Mouse (Mus musculus) CH12.LX (cell line): ENCODE data around the gene Tbx21. TPM values are rescaled to one million over a fixed set of nuclear protein-coding genes. Genes with fewer than 3 reads are reported as not detected.

Source experiments
- DNase-seq: peaks from one replicate; pipeline ENCODE4 v3.0.0-alpha.2; 2013; ENCODE audit errors: extremely low read depth
- H3K27ac ChIP-seq: 2 replicates; pipeline ENCODE4 v1.5.1; 2012; ENCODE audit warnings: low read depth, mild to moderate bottlenecking, control low read depth, moderate library complexity; ENCODE audit not compliant: insufficient read depth
- H3K27me3 ChIP-seq: replicated peaks from 2 replicates; pipeline ENCODE3; 2012; ENCODE audit warnings: inconsistent platforms
- H3K36me3 ChIP-seq, 2 experiments: replicated peaks in 1 of 2; 2 replicates each; pipeline versions ENCODE3 to v1.6.1; 2012; ENCODE audit warnings: inconsistent platforms in 1 of 2, low read length in 1 of 2, mild to moderate bottlenecking in 1 of 2, mixed read lengths in 1 of 2, moderate library complexity in 1 of 2; ENCODE audit not compliant: control insufficient read depth in 1 of 2, insufficient read depth in 1 of 2
- H3K4me1 ChIP-seq, 2 experiments: 2 replicates each; pipeline ENCODE4 v1.6.1; 2012; ENCODE audit warnings: inconsistent platforms in 1 of 2, moderate library complexity in 1 of 2; ENCODE audit not compliant: insufficient read depth in 2 of 2, control insufficient read depth in 1 of 2
- H3K4me2 ChIP-seq: 2 replicates; pipeline ENCODE4 v1.6.1; 2012; ENCODE audit warnings: low read depth, mild to moderate bottlenecking, control low read depth; ENCODE audit not compliant: poor library complexity, insufficient read depth, severe bottlenecking
- H3K4me3 ChIP-seq, 3 experiments: fragments of 150-350 bp in 1 of 3; sonication (generic) in 1 of 3; replicated peaks in 1 of 3; 2 replicates each; pipeline versions ENCODE3 to v1.5.1; 2011 to 2012; ENCODE audit warnings: low read depth in 2 of 3, low read length in 2 of 3, mild to moderate bottlenecking in 2 of 3, moderate library complexity in 2 of 3, control low read depth in 1 of 3, improper control_type of control experiment in 1 of 3, inconsistent platforms in 1 of 3, mixed read lengths in 1 of 3; ENCODE audit not compliant: poor library complexity in 1 of 3
- H3K79me2 ChIP-seq: replicated peaks from 2 replicates; pipeline ENCODE4 v1.6.1; 2012; ENCODE audit warnings: mild to moderate bottlenecking, moderate library complexity; ENCODE audit not compliant: control insufficient read depth, poor library complexity, insufficient read depth, severe bottlenecking; ENCODE audit errors: extremely low read depth
- H3K9ac ChIP-seq: 2 replicates; pipeline ENCODE4 v1.6.1; 2012; ENCODE audit warnings: low read depth, mild to moderate bottlenecking, control low read depth, moderate library complexity; ENCODE audit not compliant: insufficient read depth
- H3K9me3 ChIP-seq: replicated peaks from 2 replicates; pipeline ENCODE3; 2012; ENCODE audit warnings: low read length, inconsistent platforms, mixed read lengths
- BHLHE40 ChIP-seq: IDR thresholded peaks from 2 replicates; pipeline ENCODE4 v1.6.1; 2011; ENCODE audit warnings: mild to moderate bottlenecking, low read depth, low read length, improper control_type of control experiment
- CHD1 ChIP-seq: IDR thresholded peaks from 2 replicates; pipeline ENCODE4 v1.6.1; 2012; ENCODE audit warnings: low read depth, low read length, improper control_type of control experiment, inconsistent platforms
- CTCF ChIP-seq, 2 experiments: IDR thresholded peaks in 1 of 2; conservative IDR thresholded peaks in 1 of 2; 2 replicates each; pipeline ENCODE4 v1.5.1; 2011 to 2012; ENCODE audit warnings: low read depth in 2 of 2, low read length in 2 of 2, improper control_type of control experiment in 1 of 2, inconsistent platforms in 1 of 2, mild to moderate bottlenecking in 1 of 2, moderate library complexity in 1 of 2
- E2F4 ChIP-seq: IDR thresholded peaks from 2 replicates; pipeline ENCODE4 v1.6.1; 2011; ENCODE audit warnings: low read depth, low read length, improper control_type of control experiment; ENCODE audit not compliant: insufficient replicate concordance
- ETS1 ChIP-seq: conservative IDR thresholded peaks from 2 replicates; pipeline ENCODE4 v1.6.1; 2012; ENCODE audit warnings: low read depth, mild to moderate bottlenecking, inconsistent platforms, low read length, improper control_type of control experiment, moderate library complexity
- HCFC1 ChIP-seq: IDR thresholded peaks from 2 replicates; pipeline ENCODE4 v1.6.1; 2012; ENCODE audit warnings: low read depth, mild to moderate bottlenecking, inconsistent platforms, low read length, improper control_type of control experiment
- JUN ChIP-seq: IDR thresholded peaks from 2 replicates; pipeline ENCODE4 v1.6.1; 2011; ENCODE audit warnings: low read depth, mild to moderate bottlenecking, low read length, improper control_type of control experiment, moderate library complexity; ENCODE audit not compliant: insufficient read depth
- KAT2A ChIP-seq: IDR thresholded peaks from 2 replicates; pipeline ENCODE4 v1.6.1; 2012; ENCODE audit warnings: low read length, improper control_type of control experiment, inconsistent platforms; ENCODE audit not compliant: insufficient replicate concordance
- MAX ChIP-seq: IDR thresholded peaks from 2 replicates; pipeline ENCODE4 v1.6.1; 2011; ENCODE audit warnings: low read length, improper control_type of control experiment
- MAZ ChIP-seq: IDR thresholded peaks from 2 replicates; pipeline ENCODE4 v1.6.1; 2012; ENCODE audit warnings: low read depth, mild to moderate bottlenecking, inconsistent platforms, low read length, improper control_type of control experiment, moderate library complexity
- MXI1 ChIP-seq: IDR thresholded peaks from 2 replicates; pipeline ENCODE4 v1.6.1; 2011; ENCODE audit warnings: mild to moderate bottlenecking, low read depth, low read length, improper control_type of control experiment
- MYC ChIP-seq: IDR thresholded peaks from 2 replicates; pipeline ENCODE4 v1.6.1; 2011; ENCODE audit warnings: low read depth, mild to moderate bottlenecking, improper control_type of control experiment, low read length
- NELFE ChIP-seq: IDR thresholded peaks from 2 replicates; pipeline ENCODE4 v1.6.1; 2011; ENCODE audit warnings: low read depth, low read length, improper control_type of control experiment
- NRF1 ChIP-seq: IDR thresholded peaks from 2 replicates; pipeline ENCODE4 v1.6.1; 2014; ENCODE audit warnings: low read depth, mild to moderate bottlenecking, inconsistent platforms, low read length, improper control_type of control experiment, moderate library complexity
- PAX5 ChIP-seq: IDR thresholded peaks from 2 replicates; pipeline ENCODE4 v1.6.1; 2012; ENCODE audit warnings: low read length, inconsistent platforms, mixed read lengths
- POLR2A ChIP-seq: IDR thresholded peaks from 2 replicates; pipeline ENCODE4 v1.6.1; 2011; ENCODE audit warnings: low read depth, mild to moderate bottlenecking, improper control_type of control experiment, low read length
- POLR2AphosphoS2 ChIP-seq: IDR thresholded peaks from 2 replicates; pipeline ENCODE4 v1.6.1; 2011; ENCODE audit warnings: low read depth, low read length, improper control_type of control experiment
- SIN3A ChIP-seq: IDR thresholded peaks from 2 replicates; pipeline ENCODE4 v1.6.1; 2012; ENCODE audit warnings: low read length, improper control_type of control experiment, inconsistent platforms
- TBP ChIP-seq: conservative IDR thresholded peaks from 2 replicates; pipeline ENCODE4 v1.6.1; 2011; ENCODE audit warnings: low read depth, low read length, improper control_type of control experiment
- TCF12 ChIP-seq: IDR thresholded peaks from 2 replicates; pipeline ENCODE4 v1.6.1; 2014; ENCODE audit warnings: low read depth, mild to moderate bottlenecking, inconsistent platforms, low read length, improper control_type of control experiment
- USF1 ChIP-seq: IDR thresholded peaks from 2 replicates; pipeline ENCODE4 v1.6.1; 2014; ENCODE audit warnings: low read depth, mild to moderate bottlenecking, inconsistent platforms, low read length, improper control_type of control experiment
- ZC3H11A ChIP-seq: IDR thresholded peaks from 2 replicates; pipeline ENCODE4 v1.6.1; 2012; ENCODE audit warnings: low read depth, mild to moderate bottlenecking, inconsistent platforms, low read length, improper control_type of control experiment
- ZKSCAN1 ChIP-seq: IDR thresholded peaks from 2 replicates; pipeline ENCODE4 v1.6.1; 2012; ENCODE audit warnings: low read depth, inconsistent platforms, low read length, improper control_type of control experiment, borderline replicate concordance
- ZNF384 ChIP-seq: IDR thresholded peaks from 2 replicates; pipeline ENCODE4 v1.6.1; 2012; ENCODE audit warnings: low read depth, low read length, improper control_type of control experiment, inconsistent platforms
- dilution Hi-C: fragments of 300-500 bp; cut with MboI; formaldehyde crosslinking; loops from 2 replicates; pipeline ENCODE4 v1.14.3; 2020; ENCODE audit warnings: low sequenced_read_pairs; ENCODE audit not compliant: extremely low pct_unique_long_range_greater_than_20kb, extremely low pct_ligation_motif_present
- in situ Hi-C: fragments of 300-500 bp; cut with MboI; formaldehyde crosslinking; loops from 3 replicates; pipeline ENCODE4 v1.14.3; 2019; ENCODE audit warnings: low sequenced_read_pairs, low pct_ligation_motif_present, low pct_unique_long_range_greater_than_20kb, mixed read lengths
- polyA plus RNA-seq: library from polyadenylated mRNA; unstranded; fragments of >175 nt; gene quantifications from 2 replicates; pipeline ENCODE4 v1.2.1, GENCODE M21; 2012; ENCODE audit warnings: low read depth; ENCODE audit not compliant: insufficient read length
- total RNA-seq, 2 experiments: library from RNA; depleted of rRNA; stranded (reverse); fragments of 300-350 nt in 1 of 2; fragments of >200 nt in 1 of 2; gene quantifications; 2 replicates each; pipeline ENCODE4 v1.2.3; 2012 to 2014

The Tbx21 gene
- total and polyA plus RNA-seq, 3 experiments, result 0.08 to 0.09 TPM; not detected in 1

DNA sequence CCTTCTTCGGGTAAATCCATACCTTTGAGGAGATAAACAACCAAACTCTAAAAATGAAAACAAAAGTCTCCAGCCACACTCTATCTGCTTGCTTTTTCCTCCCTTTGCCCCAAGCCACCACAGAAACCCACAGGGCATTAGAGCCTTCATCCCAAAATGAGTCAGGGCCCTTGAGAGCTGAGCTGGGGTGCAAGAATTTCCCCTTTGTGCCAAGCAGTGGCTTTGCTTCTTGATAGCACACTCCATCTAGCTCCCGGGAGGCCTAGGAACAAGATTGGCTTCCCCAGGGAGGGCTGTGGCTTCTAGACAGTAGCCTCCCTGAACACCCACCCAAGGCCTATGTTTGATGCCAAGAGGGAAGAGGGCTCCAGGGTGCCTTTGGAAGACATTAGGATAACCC lies 16.6 kb upstream of the Tbx21 start (continued):
- TF ChIP-seq HCFC1 (no peak), POLR2A (no peak), SIN3A (peak; percentile 35; the same call in 1 of the 2 replicates), ZKSCAN1 (no peak), E2F4 (0 out of 2 replicates have a peak, but pooled peaks have one; percentile 19), CTCF (conservative IDR thresholded peaks at IDR 0.05 in 1 of 2, IDR thresholded peaks at IDR 0.05 in 1 of 2; ENCODE audit: low read depth in 2 of 2, low read length in 2 of 2) (no peak), NRF1 (no peak), CHD1 (0 out of 2 replicates have a peak, but pooled peaks have one; percentile 69), KAT2A (0 out of 2 replicates have a peak, but pooled peaks have one; percentile 63), TBP (no peak), ZC3H11A (no peak), MXI1 (no peak), MAX (no peak), JUN (peak; percentile 75), POLR2AphosphoS2 (no peak), MAZ (peak; percentile 72), NELFE (no peak), PAX5 (no peak), MYC (no peak), ZNF384 (no peak), BHLHE40 (peak; percentile 86), USF1 (no peak)

DNA sequence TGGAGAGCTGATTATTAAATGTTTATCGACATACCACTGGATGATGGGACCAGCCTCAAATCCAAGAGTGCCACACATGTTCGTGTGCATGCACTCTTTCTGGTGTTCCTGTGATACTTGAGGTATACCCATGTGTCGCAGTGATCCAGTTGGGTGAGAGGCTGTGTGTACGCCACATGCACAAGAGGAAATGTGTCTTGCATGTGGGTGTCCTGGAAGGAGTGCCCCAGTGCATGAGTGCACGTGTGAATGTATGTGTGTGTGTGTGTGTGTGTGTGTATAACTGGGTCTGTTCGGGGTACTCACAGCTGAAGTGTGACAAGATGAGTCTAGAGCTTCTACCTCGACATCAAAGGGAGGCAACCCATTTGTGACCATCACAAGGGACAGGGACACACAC lies 15.2 kb upstream of the Tbx21 start:
- dilution Hi-C loops (no loop called here), in situ Hi-C loops (no loop called here)
- Histone ChIP-seq H3K36me3 (no peaks in the 10 kb centered on the region), H3K4me2 (no peak overlapping the region), H3K9ac (no peak overlapping the region), H3K9me3 (no peaks in the 10 kb centered on the region), H3K4me3 (peak overlapping the region in 1 of 3 experiments; percentile 37), H3K27ac (no peak overlapping the region), H3K27me3 (no peaks in the 10 kb centered on the region), H3K79me2 (no peaks in the 10 kb centered on the region), H3K4me1 (peaks cover 57 to 95% of the 10 kb centered on the region in 2 experiments)
- DNase-seq, result no peak
- TF ChIP-seq JUN, result no peak
- TF ChIP-seq TCF12, result peak; percentile 16; the same call in 1 of the 2 replicates
- TF ChIP-seq BHLHE40, result peak; percentile 78
- no peak for TF ChIP-seq CTCF (conservative IDR thresholded peaks at IDR 0.05 in 1 of 2, IDR thresholded peaks at IDR 0.05 in 1 of 2; ENCODE audit: low read depth in 2 of 2, low read length in 2 of 2)
- TF ChIP-seq MAX, result peak; percentile 71
- TF ChIP-seq ETS1, result 0 out of 2 replicates have a peak, but pooled peaks have one; percentile 19
- TF ChIP-seq MYC, result 0 out of 2 replicates have a peak, but pooled peaks have one; percentile 69
